Mouse (Mus musculus) intestine, postnatal 0 days (tissue): ENCODE results near the gene Gm10401. TPM values are rescaled to one million over a fixed set of nuclear protein-coding genes. Genes with fewer than 3 reads are reported as not detected.

Source experiments
- ATAC-seq: fragments of 200-750 bp; cut with Nextera tagmentation; 2 replicates; pipeline ENCODE4 v1.8.0; 2017; ENCODE audit warnings: mild to moderate bottlenecking, moderate TSS enrichment, moderate library complexity
- H3K27ac ChIP-seq: fragments of 300-500 bp; sonication (generic); 2 replicates; pipeline ENCODE4 v1.5.1; 2014; ENCODE audit warnings: mild to moderate bottlenecking, low read depth, low read length, moderate library complexity
- H3K27me3 ChIP-seq: fragments of 300-500 bp; sonication (generic); replicated peaks from 2 replicates; pipeline ENCODE4 v1.6.1; 2014; ENCODE audit warnings: low read length, mixed read lengths; ENCODE audit not compliant: control insufficient read depth, insufficient read depth
- H3K36me3 ChIP-seq: fragments of 300-500 bp; sonication (generic); 2 replicates; pipeline ENCODE4 v1.6.1; 2014; ENCODE audit warnings: mild to moderate bottlenecking, moderate library complexity; ENCODE audit not compliant: control insufficient read depth, insufficient read depth
- H3K4me1 ChIP-seq: fragments of 300-500 bp; sonication (generic); replicated peaks from 2 replicates; pipeline ENCODE4 v1.6.1; 2014; ENCODE audit warnings: antibody characterized with exemption, low read length, mixed read lengths; ENCODE audit not compliant: control insufficient read depth, insufficient read depth
- H3K4me2 ChIP-seq: fragments of 300-500 bp; sonication (generic); replicated peaks from 2 replicates; pipeline ENCODE4 v1.6.1; 2014; ENCODE audit warnings: low read depth, mild to moderate bottlenecking, moderate library complexity
- H3K4me3 ChIP-seq: fragments of 300-500 bp; sonication (generic); 2 replicates; pipeline ENCODE4 v1.5.1; 2014; ENCODE audit warnings: low read depth, low read length
- H3K9ac ChIP-seq: fragments of 300-500 bp; sonication (generic); 2 replicates; pipeline ENCODE4 v1.6.1; 2014; ENCODE audit warnings: mild to moderate bottlenecking, low read depth, low read length
- H3K9me3 ChIP-seq: fragments of 300-500 bp; sonication (generic); 2 replicates; pipeline ENCODE4 v1.6.1; 2016; ENCODE audit warnings: mixed run types; ENCODE audit not compliant: control insufficient read depth
- CTCF ChIP-seq: sonication (generic); IDR thresholded peaks from 2 replicates; pipeline ENCODE4 v1.5.1; 2016; ENCODE audit warnings: low read depth, mild to moderate bottlenecking, control low read depth, antibody characterized with exemption, moderate library complexity
- WGBS: fragments of 180-500 bp; shearing (Covaris S2); extraction: QIAGEN DNeasy Blood & Tissue Kit; methylation state at CpG from one replicate; pipeline ENCODE4 v1.1.7; 2014; 5-methylcytosine and 5-hydroxymethylcytosine counted together
- polyA plus RNA-seq: library from polyadenylated mRNA; unstranded; fragments of >200 nt; fragmentation: Nextera tagmentation; extraction: Ambion mirVana; gene quantifications from 2 replicates; pipeline ENCODE4 v1.2.1, GENCODE M21; 2015

Gm10401 gene
- polyA plus RNA-seq, 1 experiment from 2014 or later: 13.8 TPM

DNA sequence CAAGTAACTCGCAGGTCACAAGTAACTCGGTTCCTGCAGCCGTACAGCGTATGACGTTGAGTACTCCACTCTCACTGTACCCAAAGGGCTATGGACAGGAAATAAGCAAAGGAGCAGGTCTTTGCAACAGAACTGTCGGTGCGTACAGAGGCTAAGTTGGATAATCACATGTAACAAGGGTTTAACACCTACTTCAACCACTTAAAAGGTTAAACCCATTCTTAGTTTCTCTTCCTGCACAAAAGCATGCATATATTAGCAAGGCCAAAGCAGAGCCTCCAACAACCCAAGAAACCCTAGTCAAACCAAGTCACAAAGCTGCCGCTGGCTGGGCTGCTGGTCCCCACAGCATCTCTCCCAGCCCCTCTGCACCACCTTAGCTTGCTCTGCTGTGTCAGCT lies 34.4 kb upstream of the Gm10401 start:
- WGBS: 92% methylated on average over 8 of the region's 8 CpGs
- H3K4me2 ChIP-seq: no peak overlapping the region
- H3K9me3 ChIP-seq: no peaks in the 10 kb centered on the region
- no peak for TF ChIP-seq CTCF
- no peaks in the 10 kb centered on the region; the same call in 1 of the 2 replicates for H3K4me1 ChIP-seq
- no peak overlapping the region for H3K4me3 ChIP-seq
- H3K9ac ChIP-seq: no peak overlapping the region
- H3K36me3 ChIP-seq: peaks cover 24% of the 10 kb centered on the region
- no peaks in the 10 kb centered on the region for H3K27me3 ChIP-seq
- no peak for ATAC-seq
- H3K27ac ChIP-seq: no peak overlapping the region

- peak; percentile 35 for TF ChIP-seq CTCF
- no peak overlapping the region for H3K4me3 ChIP-seq
- no peaks in the 10 kb centered on the region for H3K9me3 ChIP-seq
- no peak overlapping the region for H3K27ac ChIP-seq
- H3K9ac ChIP-seq: no peak overlapping the region
- no peak for ATAC-seq
- H3K4me2 ChIP-seq: no peak overlapping the region
- peaks cover 45% of the 10 kb centered on the region for H3K36me3 ChIP-seq
- no peaks in the 10 kb centered on the region for H3K27me3 ChIP-seq
- 88% methylated on average over 6 of the region's 6 CpGs for WGBS
- no peaks in the 10 kb centered on the region; the same call in 1 of the 2 replicates for H3K4me1 ChIP-seq
These were observed 31.2 kb upstream of the Gm10401 start for GRCm38 (mm10) chr5:115129328-115129727.

GRCm38 (mm10) chr5:115127421-115128179 lies 29.5 kb upstream of the Gm10401 start:
- TF ChIP-seq CTCF: no peak
- H3K27me3 ChIP-seq: no peaks in the 10 kb centered on the region
- no peak overlapping the region for H3K4me2 ChIP-seq
- no peaks in the 10 kb centered on the region for H3K9me3 ChIP-seq
- H3K4me1 ChIP-seq: no peaks in the 10 kb centered on the region
- H3K27ac ChIP-seq: no peak overlapping the region
- no peak for ATAC-seq
- peaks cover 58% of the 10 kb centered on the region for H3K36me3 ChIP-seq
- no peak overlapping the region for H3K4me3 ChIP-seq
- H3K9ac ChIP-seq: no peak overlapping the region
- 91% methylated on average over 22 of the region's 22 CpGs for WGBS

DNA sequence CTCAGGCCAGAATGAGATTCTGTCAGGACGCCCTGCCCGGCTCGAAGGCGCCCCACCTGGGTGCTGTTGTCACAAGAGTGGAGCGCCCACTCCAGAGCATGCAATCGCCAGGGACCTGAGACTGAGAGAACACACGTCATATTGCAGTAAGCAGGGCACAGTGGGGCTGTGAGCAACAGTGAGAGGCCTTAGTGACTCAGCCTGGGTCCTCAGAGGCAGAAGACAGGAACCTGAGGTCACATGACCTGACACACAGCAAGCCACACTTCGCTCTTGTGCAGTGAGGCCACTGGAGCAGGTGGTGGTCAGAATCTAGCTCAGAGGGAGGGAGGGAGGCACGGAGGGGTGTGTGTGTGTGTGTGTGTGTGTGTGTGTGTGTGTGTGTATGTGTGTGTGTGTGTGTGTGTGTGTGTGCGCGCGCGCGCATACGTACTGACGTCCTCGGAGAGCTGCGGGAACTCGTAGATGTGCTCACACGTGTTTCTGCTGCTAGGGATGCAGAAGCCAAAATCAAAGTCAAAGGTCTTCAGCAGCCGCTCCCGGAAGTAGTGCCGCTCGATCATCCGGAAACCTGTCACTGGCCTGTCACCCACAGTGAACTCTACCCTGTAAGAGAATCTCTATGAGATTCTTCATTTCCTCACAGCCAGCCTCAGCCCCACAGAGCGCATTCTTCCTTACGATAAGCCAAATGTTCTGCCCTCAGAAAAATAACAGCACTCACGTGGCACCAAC lies 28.6 kb upstream of the Gm10401 start:
- ATAC-seq: no peak
- no peak for TF ChIP-seq CTCF
- WGBS: 89% methylated on average over 28 of the region's 28 CpGs
- Histone ChIP-seq H3K36me3 (peaks cover 58% of the 10 kb centered on the region), H3K4me1 (no peaks in the 10 kb centered on the region), H3K9me3 (no peaks in the 10 kb centered on the region), H3K9ac (no peak overlapping the region), H3K27ac (no peak overlapping the region), H3K27me3 (no peaks in the 10 kb centered on the region), H3K4me3 (no peak overlapping the region), H3K4me2 (no peak overlapping the region)

- TF ChIP-seq CTCF: peak; percentile 98
- H3K4me2 ChIP-seq: 0 out of 2 replicates have a peak overlapping the region, but pooled peaks have one; percentile 10
- H3K4me1 ChIP-seq: no peaks in the 10 kb centered on the region
- H3K36me3 ChIP-seq: peaks cover 58% of the 10 kb centered on the region
- H3K9ac ChIP-seq: no peak overlapping the region
- H3K9me3 ChIP-seq: no peaks in the 10 kb centered on the region
- H3K4me3 ChIP-seq: no peak overlapping the region
- 25% methylated on average over 24 of the region's 24 CpGs for WGBS
- H3K27ac ChIP-seq: 0 out of 2 replicates have a peak overlapping the region, but pooled peaks have one; percentile 1
- H3K27me3 ChIP-seq: no peaks in the 10 kb centered on the region
- peak; percentile 73 for ATAC-seq
These were observed 27.2 kb upstream of the Gm10401 start for GRCm38 (mm10) chr5:115125211-115125871.

DNA sequence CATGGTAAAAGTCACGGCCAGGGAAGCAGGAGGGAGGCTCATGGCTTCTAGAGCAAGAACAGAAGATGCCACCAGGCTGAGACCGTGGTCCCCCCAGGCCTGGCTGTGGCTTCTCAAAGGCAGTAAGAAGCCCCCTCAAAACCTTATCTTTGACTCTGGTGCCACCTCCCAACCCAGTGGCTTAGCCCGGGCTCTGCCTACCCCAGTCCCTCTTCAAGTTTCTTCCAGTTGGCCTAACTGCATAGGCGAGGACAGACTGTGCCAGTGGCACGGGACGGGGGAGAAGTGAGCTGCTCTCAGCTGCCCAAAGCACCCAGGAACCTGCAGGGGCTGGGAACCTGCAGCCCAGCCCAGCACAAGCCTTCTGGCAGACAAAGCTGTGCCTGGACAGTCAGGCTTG lies 26.6 kb upstream of the Gm10401 start:
- Histone ChIP-seq H3K36me3 (peaks cover 54% of the 10 kb centered on the region), H3K27me3 (no peaks in the 10 kb centered on the region), H3K4me2 (no peak overlapping the region), H3K27ac (no peak overlapping the region), H3K4me1 (no peaks in the 10 kb centered on the region), H3K4me3 (no peak overlapping the region), H3K9me3 (no peaks in the 10 kb centered on the region), H3K9ac (no peak overlapping the region)
- ATAC-seq: no peak
- WGBS: 96% methylated on average over 6 of the region's 6 CpGs
- no peak for TF ChIP-seq CTCF
